In the genomic region with DNA sequence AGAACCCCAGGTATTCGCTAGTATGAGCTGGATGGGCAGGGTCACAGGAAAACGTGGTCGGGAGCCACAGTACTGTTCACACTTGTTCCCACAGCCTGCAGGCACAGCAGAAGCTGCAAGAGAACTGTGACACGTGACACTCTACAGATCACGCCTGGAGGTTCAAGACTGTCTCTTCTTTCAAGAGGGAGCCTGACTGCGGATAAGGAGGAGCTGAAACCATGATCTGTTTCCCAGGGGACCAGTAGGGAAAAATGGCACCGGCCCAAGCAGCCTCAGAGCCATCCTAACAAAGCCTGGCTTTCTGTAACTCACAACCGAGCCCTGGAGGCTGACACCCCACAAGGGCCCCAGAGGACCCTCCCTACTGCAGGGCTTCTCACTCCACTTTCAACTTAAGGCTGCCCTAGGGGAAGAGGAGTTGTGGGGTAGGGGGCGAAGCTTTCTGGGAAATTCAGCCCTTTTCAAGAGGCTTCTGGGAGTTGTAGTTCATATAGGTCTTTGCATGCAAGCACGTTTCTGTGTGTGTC, we compare ENCODE assay signal across 8 mouse cellular contexts. TPM values are rescaled to one million over a fixed set of nuclear protein-coding genes. Genes with fewer than 3 reads are reported as not detected.
DNase-seq lines count a peak whose midpoint lies in the region; ATAC-seq and TF ChIP-seq lines count a peak whose summit lies in the region.

No protein-coding gene starts in this region.

- TF ChIP-seq POLR2A in spleen, adult 2 months (IDR thresholded peaks at IDR 0.05; ENCODE audit: low read depth, low read length), result no peak

- no peaks in the 10 kb centered on the region for H3K36me3 ChIP-seq in spleen, adult 2 months (ENCODE audit: control insufficient read depth, insufficient read depth, low read length)

- TF ChIP-seq CTCF in spleen, adult 2 months (IDR thresholded peaks at IDR 0.05; ENCODE audit: extremely low read depth, insufficient read depth, insufficient read length, insufficient replicate concordance), result no peak

- peaks cover 4% of the 10 kb centered on the region; the same call in 1 of the 2 replicates for H3K4me1 ChIP-seq in spleen, adult 2 months (ENCODE audit: control insufficient read depth, insufficient read depth, insufficient read length)

- intact Hi-C loops in left cerebral cortex, postnatal 4 days (cut with DNase I), result no loop called here

- 9% methylated on average over 10 of the region's 10 CpGs for WGBS in spleen, adult 2 months

- no peaks in the 10 kb centered on the region for H3K27me3 ChIP-seq in spleen, adult 2 months (ENCODE audit: control insufficient read depth, insufficient read depth, low read length)

- peak overlapping the region; percentile 32; the same call in 1 of the 2 replicates for H3K27ac ChIP-seq in spleen, adult 2 months (ENCODE audit: insufficient read depth, low read length)

- no peak for DNase-seq in spleen, adult 2 months (ENCODE audit: low read depth in 1 of 2, low spot score in 2 of 2)
- no peak for DNase-seq in spleen, postnatal 14 days (ENCODE audit: low spot score in 2 of 2)
- peak; percentile 36 to 41 for DNase-seq in cerebellum, postnatal 36 days
- peak; percentile 15 for DNase-seq in gastrocnemius, postnatal 10 days
- peak; percentile 37 for DNase-seq in left cerebral cortex, postnatal 4 days
- peak; percentile 34 for DNase-seq in thymus, postnatal 4 days

- peak; percentile 67 for ATAC-seq in inflammation-experienced regulatory T-cells, adult 6 months
- ATAC-seq in monocyte, adult 5-6 weeks (replicated peaks; ENCODE audit: insufficient number of reproducible peaks, low FRiP score, low TSS enrichment, poor library complexity, severe bottlenecking), result peak; percentile 66; the same call in 1 of the 2 replicates

- peak overlapping the region; percentile 52; the same call in 1 of the 2 replicates for H3K4me3 ChIP-seq in spleen, adult 2 months (ENCODE audit: extremely low read depth, insufficient read depth, insufficient read length)

RNA-seq across cellular contexts. Expression of a gene that starts 42.8 kb away (rescaled TPM):
- polyA plus RNA-seq in spleen, adult 2 months (2012; rRNA removed), result 5.9 and 7.5 TPM in 2 replicates
- 10 to 100 TPM; 13.8 to 17.9 TPM for total RNA-seq in gastrocnemius, postnatal 10 days (2021)
- 10 to 100 TPM; 53.9 to 73.9 (median 69.4) TPM for polyA plus RNA-seq in inflammation-experienced regulatory T-cells, adult 6 months (2017; shearing (Covaris generic))
- total RNA-seq in left cerebral cortex, postnatal 4 days (2021), result 10 to 100 TPM; 65.6 to 66.3 TPM
- total RNA-seq in monocyte, adult 5-6 weeks (2017), result 25.0 to 52.6 TPM (median 30.4 TPM) in 3 replicates

Comparison
In these comparisons a context has a peak if more than half of its experiments do, and no peak if none do; other contexts are left out.
1. DNase-seq: peak in cerebellum, postnatal 36 days (2 of 2), gastrocnemius, postnatal 10 days (single experiment), left cerebral cortex, postnatal 4 days (single experiment) and thymus, postnatal 4 days (single experiment); none in spleen, adult 2 months (0 of 2) and spleen, postnatal 14 days (0 of 2).